Mouse (Mus musculus) heart, embryonic 14.5 days (tissue): ENCODE results near the gene Armc7. TPM values are rescaled to one million over a fixed set of nuclear protein-coding genes. Genes with fewer than 3 reads are reported as not detected.
"Not testable (repeated sequence)": the region's sequence is repeated elsewhere in the genome, so short reads cannot be mapped to it uniquely, and the experiment has no call there.

ENCODE experiments used
- ATAC-seq: fragments of 200-750 bp; cut with Nextera tagmentation; 2 replicates; pipeline ENCODE4 v1.8.0; 2017; ENCODE audit warnings: low read depth, moderate TSS enrichment; ENCODE audit not compliant: insufficient number of reproducible peaks, insufficient read depth, low FRiP score
- H3K27ac ChIP-seq, 2 experiments: fragments of 200-500 bp in 1 of 2; fragments of 300-500 bp in 1 of 2; sonication (generic) in 1 of 2; replicated peaks in 1 of 2; 2 replicates each; pipeline ENCODE4 v1.5.1; 2012 to 2014; ENCODE audit warnings: low read depth in 2 of 2, low read length in 2 of 2, control low read depth in 1 of 2, mild to moderate bottlenecking in 1 of 2, mixed read lengths in 1 of 2; ENCODE audit not compliant: control insufficient read depth in 1 of 2, insufficient read depth in 1 of 2
- H3K27me3 ChIP-seq: fragments of 300-500 bp; sonication (generic); 2 replicates; pipeline ENCODE4 v1.6.1; 2014; ENCODE audit warnings: mild to moderate bottlenecking, low read length, control low read depth; ENCODE audit not compliant: control insufficient read depth, insufficient read depth
- H3K36me3 ChIP-seq: fragments of 300-500 bp; sonication (generic); 2 replicates; pipeline ENCODE4 v1.6.1; 2014; ENCODE audit warnings: mild to moderate bottlenecking, control low read depth, low read length, mixed read lengths; ENCODE audit not compliant: control insufficient read depth, insufficient read depth
- H3K4me1 ChIP-seq, 2 experiments: fragments of 200-500 bp in 1 of 2; fragments of 300-500 bp in 1 of 2; sonication (generic) in 1 of 2; 2 replicates each; pipeline ENCODE4 v1.6.1; 2012 to 2014; ENCODE audit warnings: low read length in 2 of 2, control low read depth in 1 of 2, mixed read lengths in 1 of 2; ENCODE audit not compliant: control insufficient read depth in 2 of 2, insufficient read depth in 2 of 2
- H3K4me2 ChIP-seq: fragments of 300-500 bp; sonication (generic); 2 replicates; pipeline ENCODE4 v1.6.1; 2014; ENCODE audit warnings: mild to moderate bottlenecking, low read length
- H3K4me3 ChIP-seq, 2 experiments: fragments of 200-500 bp in 1 of 2; fragments of 300-500 bp in 1 of 2; sonication (generic) in 1 of 2; 2 replicates each; pipeline ENCODE4 v1.5.1; 2012 to 2014; ENCODE audit warnings: low read length in 2 of 2, mild to moderate bottlenecking in 2 of 2, control low read depth in 1 of 2, low read depth in 1 of 2, moderate library complexity in 1 of 2; ENCODE audit not compliant: control insufficient read depth in 1 of 2, insufficient read depth in 1 of 2
- H3K9ac ChIP-seq: fragments of 300-500 bp; sonication (generic); 2 replicates; pipeline ENCODE4 v1.6.1; 2014; ENCODE audit warnings: mild to moderate bottlenecking, low read length
- H3K9me3 ChIP-seq: fragments of 300-500 bp; sonication (generic); 2 replicates; pipeline ENCODE4 v1.6.1; 2016; ENCODE audit warnings: low read length, control low read depth; ENCODE audit not compliant: control insufficient read depth
- WGBS: fragments of 180-500 bp; shearing (Covaris S2); extraction: QIAGEN DNeasy Blood & Tissue Kit; methylation state at CpG from one replicate; pipeline ENCODE4 v1.1.7; 2014; 5-methylcytosine and 5-hydroxymethylcytosine counted together
- polyA plus RNA-seq: library from polyadenylated mRNA; unstranded; fragments of >200 nt; fragmentation: Nextera tagmentation; extraction: Ambion mirVana; gene quantifications from 2 replicates; pipeline ENCODE4 v1.2.1, GENCODE M21; 2014

The Armc7 gene
- polyA plus RNA-seq, 1 experiment from 2014 or later: 5.5 TPM

GRCm38 (mm10) chr11:115448075-115448474, 27.4 kb upstream of the Armc7 start:
- Histone ChIP-seq H3K27ac (no peak overlapping the region), H3K36me3 (no peaks in the 10 kb centered on the region), H3K4me2 (no peak overlapping the region), H3K4me1 (peaks cover 19 to 28% of the 10 kb centered on the region in 2 experiments), H3K27me3 (no peaks in the 10 kb centered on the region), H3K9ac (no peak overlapping the region), H3K4me3 (no peak overlapping the region), H3K9me3 (no peaks in the 10 kb centered on the region)
- 90% methylated on average over 16 of the region's 16 CpGs for WGBS
- ATAC-seq: no peak

- H3K4me3 ChIP-seq: no peak overlapping the region
- ATAC-seq: no peak
- no peaks in the 10 kb centered on the region for H3K27me3 ChIP-seq
- no peak overlapping the region for H3K9ac ChIP-seq
- H3K9me3 ChIP-seq: no peaks in the 10 kb centered on the region
- WGBS: 64% methylated on average over 7 of the region's 7 CpGs
- H3K36me3 ChIP-seq: no peaks in the 10 kb centered on the region
- H3K27ac ChIP-seq: no peak overlapping the region
- no peak overlapping the region for H3K4me2 ChIP-seq
- peaks cover 25 to 33% of the 10 kb centered on the region in 2 experiments for H3K4me1 ChIP-seq
Measured at GRCm38 (mm10) chr11:115448998-115449397, 26.5 kb upstream of the Armc7 start.

DNA sequence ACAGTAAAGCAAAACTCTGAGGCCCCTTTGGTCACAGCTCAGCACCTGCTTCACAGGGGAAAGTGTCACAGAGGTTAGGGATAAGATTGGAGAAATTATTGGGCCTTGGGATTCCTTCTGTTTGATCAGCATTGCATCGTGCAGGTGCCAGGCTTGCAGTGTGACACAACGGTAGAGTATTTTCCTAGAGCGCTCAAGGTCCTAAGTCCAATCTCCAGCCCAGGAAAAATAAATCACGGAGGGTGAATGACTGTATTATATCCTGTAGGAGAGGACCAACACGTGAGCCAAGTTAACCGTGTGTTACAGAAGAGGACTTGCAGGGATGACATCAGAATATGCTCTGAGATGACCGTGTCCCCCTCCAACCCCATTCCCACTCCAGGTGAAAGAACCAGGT, 25.3 kb upstream of the Armc7 start:
- whole genome bisulfite sequencing: 89% methylated on average over 7 of the region's 7 CpGs

DNA sequence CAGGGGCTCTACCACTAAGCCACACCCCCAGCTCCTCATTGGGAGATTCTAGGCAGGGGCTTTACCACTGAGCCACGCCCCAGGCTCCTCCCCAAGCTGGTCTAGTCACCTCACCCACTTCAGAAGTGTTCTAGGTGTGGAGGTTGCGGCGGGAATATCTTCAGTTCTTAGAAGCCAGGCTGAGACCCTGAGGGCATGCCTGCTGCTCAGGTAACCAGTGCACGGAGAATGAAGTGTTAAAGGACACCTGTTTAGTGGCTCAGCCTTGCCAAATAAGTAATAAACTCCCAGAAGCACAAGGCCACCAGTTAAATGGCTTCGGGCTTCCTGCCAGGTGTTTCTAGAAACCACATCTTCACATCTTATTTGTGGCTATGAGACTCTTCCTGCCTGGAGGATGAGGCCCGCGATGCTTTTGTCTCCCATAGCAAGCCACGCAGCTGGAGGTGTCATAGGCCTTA, 23.7 kb upstream of the Armc7 start:
- 86% methylated on average over 8 of the region's 8 CpGs for WGBS

More for the DNA sequence above, 25.3 kb upstream of the Armc7 start:
- Histone ChIP-seq H3K4me1 (peaks cover 25 to 33% of the 10 kb centered on the region in 2 experiments), H3K9ac (no peak overlapping the region), H3K4me2 (no peak overlapping the region), H3K27ac (no peak overlapping the region), H3K9me3 (no peaks in the 10 kb centered on the region), H3K36me3 (no peaks in the 10 kb centered on the region), H3K27me3 (no peaks in the 10 kb centered on the region), H3K4me3 (no peak overlapping the region)
- no peak for ATAC-seq

GRCm38 (mm10) chr11:115452281-115452860, 23.1 kb upstream of the Armc7 start:
- Histone ChIP-seq H3K9ac (no peak overlapping the region), H3K9me3 (no peaks in the 10 kb centered on the region), H3K27ac (no peak overlapping the region), H3K4me3 (no peak overlapping the region), H3K4me1 (peaks cover 18 to 23% of the 10 kb centered on the region in 2 experiments), H3K36me3 (no peaks in the 10 kb centered on the region), H3K27me3 (no peaks in the 10 kb centered on the region), H3K4me2 (no peak overlapping the region)
- WGBS: 80% methylated on average over 7 of the region's 7 CpGs
- no peak for ATAC-seq

More for the DNA sequence above, 23.7 kb upstream of the Armc7 start:
- Histone ChIP-seq H3K9ac (no peak overlapping the region), H3K4me3 (no peak overlapping the region), H3K27ac (no peak overlapping the region), H3K4me1 (peaks cover 19 to 25% of the 10 kb centered on the region in 2 experiments), H3K4me2 (no peak overlapping the region), H3K36me3 (no peaks in the 10 kb centered on the region), H3K9me3 (no peaks in the 10 kb centered on the region), H3K27me3 (no peaks in the 10 kb centered on the region)
- no peak for ATAC-seq

DNA sequence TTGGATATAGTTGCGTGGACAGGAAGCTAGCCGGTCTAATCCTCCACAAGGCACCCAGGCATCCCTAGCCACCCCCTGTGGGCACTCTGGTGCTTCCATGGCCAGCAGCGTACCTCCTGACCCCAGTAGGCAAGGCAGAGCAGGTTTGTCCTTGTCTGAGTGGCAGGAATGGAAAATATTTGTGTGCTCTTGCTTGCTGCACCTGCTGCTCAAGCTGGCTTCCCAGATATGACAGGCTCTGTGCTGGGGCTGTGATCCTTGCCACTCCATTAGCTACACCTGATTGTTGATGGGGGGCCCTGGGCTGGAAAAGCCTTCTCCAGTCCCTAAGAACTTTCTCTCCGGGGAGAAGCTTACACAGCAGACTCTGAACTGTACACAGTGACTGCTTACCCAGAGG, 22.2 kb upstream of the Armc7 start:
- Histone ChIP-seq H3K4me3 (no peak overlapping the region), H3K27ac (no peak overlapping the region), H3K9ac (no peak overlapping the region; the same call in 1 of the 2 replicates), H3K27me3 (no peaks in the 10 kb centered on the region), H3K4me2 (no peak overlapping the region), H3K9me3 (no peaks in the 10 kb centered on the region), H3K36me3 (no peaks in the 10 kb centered on the region), H3K4me1 (peaks cover 17 to 21% of the 10 kb centered on the region in 2 experiments)
- WGBS: 50% methylated on average over 4 of the region's 4 CpGs
- ATAC-seq: no peak

DNA sequence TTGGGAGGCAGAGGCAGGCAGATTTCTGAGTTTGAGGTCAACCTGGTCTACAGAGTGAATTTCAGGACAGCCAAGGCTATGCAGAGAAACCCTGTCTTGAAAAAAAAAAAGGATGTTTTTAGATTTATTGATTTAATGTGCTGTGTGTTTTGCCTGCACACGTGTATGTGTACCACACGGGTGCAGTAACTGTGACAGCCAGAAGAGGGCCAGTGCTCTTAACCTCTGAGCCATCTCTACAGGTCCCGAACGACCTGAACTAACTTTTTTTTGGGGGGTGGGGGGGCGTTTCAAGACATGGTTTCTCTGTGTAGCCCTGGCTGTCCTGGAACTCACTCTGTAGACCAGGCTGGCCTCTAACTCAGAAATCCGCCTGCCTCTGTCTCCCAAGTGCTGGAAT, 20.6 kb upstream of the Armc7 start:
- peaks cover 12 to 14% of the 10 kb centered on the region in 2 experiments for H3K4me1 ChIP-seq
- not testable (repeated sequence) for H3K9me3 ChIP-seq, H3K36me3 ChIP-seq, H3K27me3 ChIP-seq, ATAC-seq, H3K9ac ChIP-seq, H3K4me3 ChIP-seq, H3K27ac ChIP-seq, H3K4me2 ChIP-seq
- 85% methylated on average over 6 of the region's 6 CpGs for WGBS

- WGBS: 87% methylated on average over 15 of the region's 15 CpGs
- H3K4me3 ChIP-seq: no peak overlapping the region
Measured at GRCm38 (mm10) chr11:115455619-115456018, 19.8 kb upstream of the Armc7 start.

More at GRCm38 (mm10) chr11:115455619-115456018, 19.8 kb upstream of the Armc7 start:
- no peaks in the 10 kb centered on the region for H3K9me3 ChIP-seq
- no peak overlapping the region for H3K27ac ChIP-seq
- H3K4me2 ChIP-seq: no peak overlapping the region
- peaks cover 12 to 14% of the 10 kb centered on the region in 2 experiments for H3K4me1 ChIP-seq
- ATAC-seq: no peak
- H3K36me3 ChIP-seq: no peaks in the 10 kb centered on the region
- no peak overlapping the region for H3K9ac ChIP-seq
- no peaks in the 10 kb centered on the region for H3K27me3 ChIP-seq
